Mouse (Mus musculus): ENCODE results near the gene Rgsl1. TPM values are rescaled to one million over a fixed set of nuclear protein-coding genes. Genes with fewer than 3 reads are reported as not detected.
"Not testable (repeated sequence)": the region's sequence is repeated elsewhere in the genome, so short reads cannot be mapped to it uniquely, and the experiment has no call there.

Gene Rgsl1
- total and polyA plus RNA-seq, 3 experiments = not detected

- H3K4me3 ChIP-seq (ENCODE audit: control insufficient read depth in 1 of 2, insufficient read depth in 1 of 2, low read depth in 2 of 2, low read length in 2 of 2) = no peak overlapping the region
- H3K9ac ChIP-seq (ENCODE audit: control insufficient read depth, low read depth, low read length, poor library complexity, severe bottlenecking) = no peak overlapping the region
- peaks cover 0 to 1% of the 10 kb centered on the region in 2 experiments; a peak in 2 of 4 replicates for H3K27me3 ChIP-seq (ENCODE audit: control insufficient read depth in 1 of 2, insufficient read depth in 2 of 2, low read length in 2 of 2)
- TF ChIP-seq SIN3A (IDR thresholded peaks at IDR 0.05; ENCODE audit: low read length) = no peak
- TF ChIP-seq POLR2A (IDR thresholded peaks at IDR 0.05; ENCODE audit: control insufficient read depth in 1 of 2, insufficient read depth in 1 of 2, low read depth in 1 of 2, low read length in 2 of 2, poor library complexity in 1 of 2) = no peak
- TF ChIP-seq HCFC1 (IDR thresholded peaks at IDR 0.05; ENCODE audit: low read depth, low read length) = no peak
- TF ChIP-seq GATA1 (IDR thresholded peaks at IDR 0.05; ENCODE audit: low read depth, low read length) = no peak
- no peak for TF ChIP-seq MAX (IDR thresholded peaks at IDR 0.05; ENCODE audit: low read length)
- TF ChIP-seq UBTF (IDR thresholded peaks at IDR 0.05; ENCODE audit: borderline replicate concordance, insufficient read depth, low read depth, low read length) = no peak
- TF ChIP-seq NRF1 (IDR thresholded peaks at IDR 0.05; ENCODE audit: insufficient read depth, low read depth, low read length, poor library complexity, severe bottlenecking) = no peak
- no peak for TF ChIP-seq MYC (IDR thresholded peaks at IDR 0.05; ENCODE audit: low read depth, low read length)
- no peak for TF ChIP-seq ZC3H11A (IDR thresholded peaks at IDR 0.05; ENCODE audit: low read depth, low read length)
- no peak for TF ChIP-seq BHLHE40 (IDR thresholded peaks at IDR 0.05; ENCODE audit: borderline replicate concordance, low read depth, low read length)
- TF ChIP-seq RCOR1 (IDR thresholded peaks at IDR 0.05; ENCODE audit: low read depth, low read length) = no peak
- TF ChIP-seq CHD2 (IDR thresholded peaks at IDR 0.05; ENCODE audit: low read length) = no peak
- no peak for TF ChIP-seq MXI1 (IDR thresholded peaks at IDR 0.05; ENCODE audit: low read depth, low read length)
- no peak for TF ChIP-seq EP300 (IDR thresholded peaks at IDR 0.05; ENCODE audit: low read depth in 1 of 2, low read length in 2 of 2)
- no peak for TF ChIP-seq KAT2A (conservative IDR thresholded peaks at IDR 0.05; ENCODE audit: low read depth, low read length)
- H3K4me1 ChIP-seq (ENCODE audit: control insufficient read depth in 1 of 2, insufficient read depth in 2 of 2, low read length in 2 of 2) = no peaks in the 10 kb centered on the region
- H3K36me3 ChIP-seq (ENCODE audit: control insufficient read depth in 1 of 2, insufficient read depth in 2 of 2, low read length in 2 of 2) = no peaks in the 10 kb centered on the region
- no peaks in the 10 kb centered on the region for H3K79me2 ChIP-seq (ENCODE audit: control insufficient read depth, insufficient read depth, low read length, poor library complexity)
- no peaks in the 10 kb centered on the region for H3K9me3 ChIP-seq (replicated peaks; ENCODE audit: insufficient read depth, low read length)
- DNase-seq (ENCODE audit: low read depth, low spot score) = no peak
- no peak overlapping the region for H3K27ac ChIP-seq (ENCODE audit: control insufficient read depth, low read depth, low read length)
Observed at GRCm38 (mm10) chr1:153890121-153890520, 46.2 kb upstream of the Rgsl1 start.

- H3K4me3 ChIP-seq (ENCODE audit: control insufficient read depth in 1 of 2, insufficient read depth in 1 of 2, low read depth in 2 of 2, low read length in 2 of 2) = no peak overlapping the region
Observed at GRCm38 (mm10) chr1:153886024-153886633, 42.2 kb upstream of the Rgsl1 start.

GRCm38 (mm10) chr1:153880391-153880790, 36.4 kb upstream of the Rgsl1 start:
- H3K4me3 ChIP-seq (ENCODE audit: control insufficient read depth in 1 of 2, insufficient read depth in 1 of 2, low read depth in 2 of 2, low read length in 2 of 2); H3K4me1 ChIP-seq (ENCODE audit: control insufficient read depth in 1 of 2, insufficient read depth in 2 of 2, low read length in 2 of 2); H3K27me3 ChIP-seq (ENCODE audit: control insufficient read depth in 1 of 2, insufficient read depth in 2 of 2, low read length in 2 of 2); H3K9ac ChIP-seq (ENCODE audit: control insufficient read depth, low read depth, low read length, poor library complexity, severe bottlenecking); H3K9me3 ChIP-seq (replicated peaks; ENCODE audit: insufficient read depth, low read length); DNase-seq (ENCODE audit: low read depth, low spot score); H3K79me2 ChIP-seq (ENCODE audit: control insufficient read depth, insufficient read depth, low read length, poor library complexity); H3K36me3 ChIP-seq (ENCODE audit: control insufficient read depth in 1 of 2, insufficient read depth in 2 of 2, low read length in 2 of 2); H3K27ac ChIP-seq (ENCODE audit: control insufficient read depth, low read depth, low read length): not testable (repeated sequence)

More at GRCm38 (mm10) chr1:153886024-153886633, 42.2 kb upstream of the Rgsl1 start:
- DNase-seq (ENCODE audit: low read depth, low spot score) = no peak
- Histone ChIP-seq H3K79me2 (ENCODE audit: control insufficient read depth, insufficient read depth, low read length, poor library complexity) (no peaks in the 10 kb centered on the region), H3K27ac (ENCODE audit: control insufficient read depth, low read depth, low read length) (no peak overlapping the region), H3K9me3 (replicated peaks; ENCODE audit: insufficient read depth, low read length) (no peaks in the 10 kb centered on the region), H3K9ac (ENCODE audit: control insufficient read depth, low read depth, low read length, poor library complexity, severe bottlenecking) (no peak overlapping the region), H3K27me3 (ENCODE audit: control insufficient read depth in 1 of 2, insufficient read depth in 2 of 2, low read length in 2 of 2) (peaks cover 0 to 1% of the 10 kb centered on the region in 2 experiments; a peak in 2 of 4 replicates), H3K36me3 (ENCODE audit: control insufficient read depth in 1 of 2, insufficient read depth in 2 of 2, low read length in 2 of 2) (no peaks in the 10 kb centered on the region), H3K4me1 (ENCODE audit: control insufficient read depth in 1 of 2, insufficient read depth in 2 of 2, low read length in 2 of 2) (no peaks in the 10 kb centered on the region)
- TF ChIP-seq MYC (IDR thresholded peaks at IDR 0.05; ENCODE audit: low read depth, low read length) (no peak), NRF1 (IDR thresholded peaks at IDR 0.05; ENCODE audit: insufficient read depth, low read depth, low read length, poor library complexity, severe bottlenecking) (no peak)

All from MEL (cell line).